Mouse (Mus musculus): Measurements from ENCODE around the gene Sema5a. TPM values are rescaled to one million over a fixed set of nuclear protein-coding genes. Genes with fewer than 3 reads are reported as not detected.

Gene Sema5a
- polyA plus RNA-seq, 1 experiment from 2014 or later: 3.0 TPM

DNA sequence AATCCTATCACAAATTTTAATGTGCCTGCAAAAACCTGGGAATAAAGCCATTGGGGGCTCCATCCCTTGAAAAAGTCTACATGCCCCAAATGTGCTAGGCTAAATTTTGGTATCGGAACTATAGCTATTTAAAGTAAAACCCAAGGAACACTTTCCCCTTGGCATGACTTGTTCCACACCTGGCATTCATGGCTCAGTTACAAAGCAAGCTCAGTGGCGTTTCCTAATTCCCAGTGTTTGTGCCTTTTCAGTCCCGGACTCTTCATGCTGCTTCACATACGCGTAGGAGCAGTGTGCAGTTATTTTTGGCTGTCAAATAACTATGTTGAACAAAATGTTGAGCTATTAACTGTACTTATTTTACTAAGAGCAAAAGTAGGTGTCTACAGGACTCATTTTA lies 104.7 kb downstream of the Sema5a start:
- Histone ChIP-seq H3K4me1 (peaks cover 19% of the 10 kb centered on the region), H3K36me3 (no peaks in the 10 kb centered on the region), H3K4me3 (no peak overlapping the region), H3K27me3 (ENCODE audit: low read depth, poor library complexity, severe bottlenecking) (no peaks in the 10 kb centered on the region), H3K9me3 (replicated peaks) (no peaks in the 10 kb centered on the region), H3K27ac (replicated peaks) (no peak overlapping the region)
- DNase-seq (ENCODE audit: low spot score): no peak
- 91% methylated on average over 5 of the region's 5 CpGs for WGBS

DNA sequence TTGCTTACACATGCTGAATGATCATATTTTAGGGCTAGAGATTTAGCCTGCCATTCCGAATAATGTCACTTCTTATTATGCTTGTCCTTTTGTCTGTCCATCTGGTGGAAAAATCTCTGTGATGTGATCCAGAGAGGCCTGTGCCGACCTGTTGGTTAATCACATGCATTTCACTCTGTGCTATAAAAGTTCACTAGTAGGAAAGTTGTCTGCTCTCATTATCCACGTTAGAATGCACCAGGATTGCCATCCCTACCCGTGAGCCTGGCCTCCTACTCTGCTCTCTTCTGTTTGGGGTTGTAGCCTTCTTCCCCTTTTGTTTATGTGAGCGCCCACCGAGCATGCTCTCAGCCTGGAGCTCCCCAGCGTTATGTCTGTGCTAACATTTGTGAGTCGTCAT lies 108.4 kb downstream of the Sema5a start:
- H3K27ac ChIP-seq (replicated peaks): peak overlapping the region; percentile 61
- H3K9me3 ChIP-seq (replicated peaks): no peaks in the 10 kb centered on the region
- peaks cover 20% of the 10 kb centered on the region for H3K4me1 ChIP-seq
- no peak overlapping the region for H3K4me3 ChIP-seq
- no peaks in the 10 kb centered on the region for H3K36me3 ChIP-seq
- peak; percentile 18 for DNase-seq (ENCODE audit: low spot score)
- WGBS: 57% methylated on average over 8 of the region's 8 CpGs
- H3K27me3 ChIP-seq (ENCODE audit: low read depth, poor library complexity, severe bottlenecking): no peaks in the 10 kb centered on the region

GRCm38 (mm10) chr15:32353513-32353912 lies 108.9 kb downstream of the Sema5a start:
- WGBS: 42% methylated on average over 5 of the region's 5 CpGs
- peak overlapping the region; percentile 61 for H3K27ac ChIP-seq (replicated peaks)

DNA sequence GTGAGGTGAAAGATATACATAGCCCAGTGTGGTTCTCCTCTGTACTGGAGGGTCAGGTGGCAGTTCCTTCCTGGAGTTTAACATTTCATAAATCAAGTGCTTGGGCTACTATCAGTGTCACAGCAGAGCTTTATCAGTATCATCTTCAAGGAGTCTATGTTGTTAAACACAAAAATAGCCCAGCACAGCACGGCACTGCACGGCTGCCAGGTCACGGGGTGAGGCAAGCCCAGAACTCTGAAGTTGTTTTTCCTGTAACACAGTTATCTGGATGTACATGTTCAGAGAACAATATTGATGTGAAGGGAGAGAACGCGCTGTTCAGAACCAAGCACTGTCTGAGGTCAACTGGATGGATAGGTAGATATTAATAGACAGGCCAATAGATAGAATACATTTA lies 112.2 kb downstream of the Sema5a start:
- Histone ChIP-seq H3K4me3 (no peak overlapping the region), H3K27ac (replicated peaks) (no peak overlapping the region), H3K36me3 (no peaks in the 10 kb centered on the region), H3K27me3 (ENCODE audit: low read depth, poor library complexity, severe bottlenecking) (no peaks in the 10 kb centered on the region), H3K9me3 (replicated peaks) (peaks cover 3% of the 10 kb centered on the region; the same call in 1 of the 2 replicates), H3K4me1 (peaks cover 20% of the 10 kb centered on the region)
- 93% methylated on average over 5 of the region's 5 CpGs for WGBS
- no peak for DNase-seq (ENCODE audit: low spot score)

More at GRCm38 (mm10) chr15:32353513-32353912, 108.9 kb downstream of the Sema5a start:
- no peaks in the 10 kb centered on the region for H3K27me3 ChIP-seq (ENCODE audit: low read depth, poor library complexity, severe bottlenecking)
- no peak overlapping the region for H3K4me3 ChIP-seq
- peak; percentile 15 for DNase-seq (ENCODE audit: low spot score)
- H3K36me3 ChIP-seq: no peaks in the 10 kb centered on the region
- H3K4me1 ChIP-seq: peaks cover 20% of the 10 kb centered on the region
- H3K9me3 ChIP-seq (replicated peaks): no peaks in the 10 kb centered on the region

GRCm38 (mm10) chr15:32367841-32368240 lies 123.2 kb downstream of the Sema5a start:
- Histone ChIP-seq H3K4me3 (no peak overlapping the region), H3K27me3 (ENCODE audit: low read depth, poor library complexity, severe bottlenecking) (no peaks in the 10 kb centered on the region), H3K27ac (replicated peaks) (no peak overlapping the region), H3K9me3 (replicated peaks) (no peaks in the 10 kb centered on the region), H3K4me1 (no peaks in the 10 kb centered on the region), H3K36me3 (no peaks in the 10 kb centered on the region)
- 80% methylated on average over 4 of the region's 4 CpGs for WGBS
- DNase-seq (ENCODE audit: low spot score): no peak

DNA sequence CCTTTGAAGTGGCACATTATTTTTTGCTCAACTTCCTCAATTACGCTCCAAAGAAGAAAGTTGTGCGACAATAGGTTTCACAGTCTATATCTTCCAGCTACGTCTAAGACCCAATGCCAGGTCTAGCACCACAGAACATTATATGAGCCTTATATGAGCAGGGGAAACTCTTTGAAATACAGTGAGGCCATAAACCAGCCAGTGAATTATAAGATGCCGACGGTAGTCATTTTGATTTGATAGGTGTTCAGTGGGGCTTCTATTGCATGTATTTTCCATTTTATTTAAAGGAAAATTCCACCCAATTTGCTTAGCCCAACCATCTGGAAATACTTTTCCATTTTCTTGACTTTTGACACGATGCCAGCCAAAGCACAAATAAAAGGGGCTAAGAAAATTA lies 126.3 kb downstream of the Sema5a start:
- Histone ChIP-seq H3K36me3 (no peaks in the 10 kb centered on the region), H3K27ac (replicated peaks) (no peak overlapping the region), H3K4me1 (no peaks in the 10 kb centered on the region), H3K27me3 (ENCODE audit: low read depth, poor library complexity, severe bottlenecking) (no peaks in the 10 kb centered on the region), H3K4me3 (no peak overlapping the region), H3K9me3 (replicated peaks) (no peaks in the 10 kb centered on the region)
- no peak for DNase-seq (ENCODE audit: low spot score)
- WGBS: 93% methylated on average over 6 of the region's 6 CpGs

DNA sequence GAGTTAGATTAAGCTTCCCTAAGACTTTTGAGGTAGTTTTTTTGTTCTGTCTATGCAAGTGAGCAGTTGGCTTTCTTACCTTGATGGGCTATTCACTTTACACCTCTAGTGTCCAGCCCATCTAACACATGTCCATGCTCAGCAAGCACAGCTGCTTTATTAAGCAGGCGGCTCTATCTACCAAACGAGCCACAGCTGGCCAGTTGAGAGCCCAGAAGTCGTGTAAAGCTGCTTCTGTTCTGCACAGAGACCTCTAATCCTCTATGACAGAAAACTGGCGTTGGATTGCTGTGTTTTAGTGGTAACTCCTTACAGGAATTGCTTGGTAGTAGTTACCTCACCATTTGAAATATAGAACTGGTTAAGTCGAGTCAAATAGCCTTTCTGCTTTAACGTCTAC lies 126.8 kb downstream of the Sema5a start:
- H3K4me1 ChIP-seq: no peaks in the 10 kb centered on the region
- no peaks in the 10 kb centered on the region for H3K36me3 ChIP-seq
- no peak overlapping the region for H3K27ac ChIP-seq (replicated peaks)
- no peaks in the 10 kb centered on the region for H3K27me3 ChIP-seq (ENCODE audit: low read depth, poor library complexity, severe bottlenecking)
- H3K9me3 ChIP-seq (replicated peaks): no peaks in the 10 kb centered on the region
- 83% methylated on average over 6 of the region's 6 CpGs for WGBS
- no peak for DNase-seq (ENCODE audit: low spot score)
- no peak overlapping the region for H3K4me3 ChIP-seq

- Histone ChIP-seq H3K4me1 (no peaks in the 10 kb centered on the region), H3K27me3 (ENCODE audit: low read depth, poor library complexity, severe bottlenecking) (no peaks in the 10 kb centered on the region), H3K9me3 (replicated peaks) (no peaks in the 10 kb centered on the region), H3K27ac (replicated peaks) (no peak overlapping the region), H3K4me3 (no peak overlapping the region), H3K36me3 (no peaks in the 10 kb centered on the region)
- WGBS: 91% methylated on average over 5 of the region's 5 CpGs
- DNase-seq (ENCODE audit: low spot score): no peak
Measured at GRCm38 (mm10) chr15:32376326-32376725, 131.7 kb downstream of the Sema5a start.

DNA sequence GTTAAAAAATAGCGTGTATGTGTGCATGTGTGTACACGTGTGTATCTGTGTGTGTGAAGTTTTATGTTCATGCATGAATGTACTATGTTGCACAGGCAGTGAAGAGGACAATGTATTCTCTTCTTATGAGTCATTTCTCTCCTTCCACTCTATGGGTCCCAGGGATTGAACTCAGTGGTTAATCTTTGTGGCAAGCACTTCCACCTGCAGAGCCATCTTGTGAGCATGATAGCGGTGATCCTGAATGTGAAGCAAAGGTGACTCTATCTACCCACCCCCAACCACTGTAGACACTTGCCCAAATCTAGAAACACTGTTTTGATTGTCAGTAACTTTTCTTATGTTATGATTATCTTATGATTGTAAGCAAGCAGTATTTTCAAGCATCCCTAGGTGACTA lies 133.2 kb downstream of the Sema5a start:
- no peaks in the 10 kb centered on the region for H3K36me3 ChIP-seq
- H3K27ac ChIP-seq (replicated peaks): no peak overlapping the region
- no peak overlapping the region for H3K4me3 ChIP-seq
- H3K4me1 ChIP-seq: no peaks in the 10 kb centered on the region
- 96% methylated on average over 3 of the region's 3 CpGs for WGBS
- no peaks in the 10 kb centered on the region for H3K27me3 ChIP-seq (ENCODE audit: low read depth, poor library complexity, severe bottlenecking)
- H3K9me3 ChIP-seq (replicated peaks): no peaks in the 10 kb centered on the region
- DNase-seq (ENCODE audit: low spot score): no peak

GRCm38 (mm10) chr15:32380311-32380710 lies 135.7 kb downstream of the Sema5a start:
- H3K4me3 ChIP-seq: no peak overlapping the region
- 93% methylated on average over 3 of the region's 3 CpGs for WGBS
- DNase-seq (ENCODE audit: low spot score): no peak

GRCm38 (mm10) chr15:32382930-32383481 lies 138.4 kb downstream of the Sema5a start:
- DNase-seq (ENCODE audit: low spot score): no peak
- WGBS: 91% methylated on average over 4 of the region's 4 CpGs
- no peaks in the 10 kb centered on the region for H3K4me1 ChIP-seq
- H3K27ac ChIP-seq (replicated peaks): no peak overlapping the region
- no peaks in the 10 kb centered on the region for H3K27me3 ChIP-seq (ENCODE audit: low read depth, poor library complexity, severe bottlenecking)
- no peak overlapping the region for H3K4me3 ChIP-seq
- no peaks in the 10 kb centered on the region for H3K9me3 ChIP-seq (replicated peaks)
- H3K36me3 ChIP-seq: no peaks in the 10 kb centered on the region

More at GRCm38 (mm10) chr15:32380311-32380710, 135.7 kb downstream of the Sema5a start:
- no peaks in the 10 kb centered on the region for H3K9me3 ChIP-seq (replicated peaks)
- no peaks in the 10 kb centered on the region for H3K36me3 ChIP-seq
- H3K27ac ChIP-seq (replicated peaks): no peak overlapping the region
- no peaks in the 10 kb centered on the region for H3K4me1 ChIP-seq
- H3K27me3 ChIP-seq (ENCODE audit: low read depth, poor library complexity, severe bottlenecking): no peaks in the 10 kb centered on the region

DNA sequence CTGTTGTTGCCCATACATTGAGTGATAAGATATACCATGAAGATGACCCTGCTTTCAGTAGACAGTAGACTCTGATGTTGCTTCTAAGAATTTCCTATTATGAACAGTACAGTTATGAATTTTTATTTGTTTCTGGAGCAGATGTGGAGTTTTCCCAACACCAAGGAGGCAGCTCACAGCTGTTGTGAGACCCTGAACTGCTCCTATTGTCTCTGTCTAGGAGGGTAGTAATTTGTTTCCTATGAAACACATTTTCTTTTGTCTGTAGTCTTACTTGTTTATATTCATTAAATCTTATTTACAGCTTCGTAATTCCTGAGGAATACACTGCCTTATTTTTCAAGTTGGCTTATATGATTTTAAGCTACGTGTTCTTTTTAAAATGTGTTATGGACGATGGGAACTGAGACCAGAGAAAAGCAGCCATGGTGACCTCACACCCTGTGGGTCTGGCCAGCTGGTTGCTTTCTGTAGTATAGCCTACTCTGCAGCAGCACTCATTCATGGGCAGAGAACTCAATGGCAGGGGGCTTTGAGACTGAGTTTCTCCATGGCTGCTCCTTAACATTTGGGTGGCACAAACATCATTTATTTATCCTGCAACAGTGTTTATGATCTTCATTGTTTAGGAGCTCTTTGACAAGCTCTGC lies 151.8 kb downstream of the Sema5a start:
- WGBS: 89% methylated on average over 3 of the region's 3 CpGs
- Histone ChIP-seq H3K27ac (replicated peaks) (no peak overlapping the region), H3K36me3 (no peaks in the 10 kb centered on the region), H3K4me1 (no peaks in the 10 kb centered on the region), H3K27me3 (ENCODE audit: low read depth, poor library complexity, severe bottlenecking) (no peaks in the 10 kb centered on the region), H3K9me3 (replicated peaks) (no peaks in the 10 kb centered on the region), H3K4me3 (no peak overlapping the region)
- DNase-seq (ENCODE audit: low spot score): no peak

DNA sequence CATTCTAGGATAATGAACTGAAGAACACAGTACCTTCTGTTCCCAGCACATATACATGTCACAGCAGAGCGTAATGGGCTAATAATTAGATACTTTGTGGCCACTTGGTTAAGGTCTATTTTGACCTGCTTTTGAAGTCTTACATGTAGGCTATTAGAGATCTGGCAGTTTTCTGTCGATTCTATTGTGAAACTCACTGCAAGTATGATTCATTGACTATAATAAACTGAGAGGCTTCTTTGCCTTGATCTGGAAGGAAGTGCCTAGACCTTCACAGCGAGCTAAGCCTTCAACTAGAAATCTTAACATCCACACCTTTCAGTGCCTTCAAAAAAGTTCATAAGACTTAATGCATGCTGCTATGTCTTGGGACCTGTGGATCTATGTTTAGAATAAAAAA lies 152.5 kb downstream of the Sema5a start:
- Histone ChIP-seq H3K27me3 (ENCODE audit: low read depth, poor library complexity, severe bottlenecking) (no peaks in the 10 kb centered on the region), H3K4me3 (no peak overlapping the region), H3K9me3 (replicated peaks) (no peaks in the 10 kb centered on the region), H3K27ac (replicated peaks) (no peak overlapping the region), H3K36me3 (no peaks in the 10 kb centered on the region), H3K4me1 (no peaks in the 10 kb centered on the region)
- WGBS: 90% methylated on average over 3 of the region's 3 CpGs
- no peak for DNase-seq (ENCODE audit: low spot score)
